Comparison of ENCODE assay signal across 8 mouse cellular contexts in the genomic region with DNA sequence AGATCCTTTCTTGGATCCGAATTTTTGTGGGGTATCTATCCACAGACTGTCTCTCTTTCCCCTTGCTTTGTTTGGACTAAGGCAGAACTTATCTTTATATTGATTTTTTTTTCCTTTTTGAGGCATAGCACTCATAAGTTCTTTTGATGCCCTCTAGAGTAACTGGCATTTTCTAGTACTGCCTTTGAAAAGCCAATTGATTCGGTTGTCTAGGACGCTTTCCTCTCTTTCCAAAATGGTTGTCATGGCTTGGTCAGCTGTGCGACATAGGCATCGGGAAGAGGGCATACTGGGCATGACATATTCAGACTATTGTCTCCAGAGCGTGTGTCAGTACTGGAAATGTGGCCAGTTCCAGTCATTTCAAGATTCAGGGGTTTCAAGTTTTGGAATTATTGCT. TPM values are rescaled to one million over a fixed set of nuclear protein-coding genes. Genes with fewer than 3 reads are reported as not detected.
A peak's percentile ranks its signal among the peaks of the same experiment; 100 is the strongest.
DNase-seq lines count a peak whose midpoint lies in the region; ATAC-seq and TF ChIP-seq lines count a peak whose summit lies in the region.

No protein-coding gene starts in this region.

- H3K4me3 ChIP-seq in spleen, adult 2 months (ENCODE audit: extremely low read depth, insufficient read depth, insufficient read length) = peak overlapping the region; percentile 86
- peak overlapping the region; percentile 96 for H3K4me3 ChIP-seq in intestine, postnatal 0 days (ENCODE audit: low read depth, low read length)
- peak overlapping the region; percentile 90 for H3K4me3 ChIP-seq in neural tube, embryonic 15.5 days (replicated peaks)

- TF ChIP-seq POLR2A in spleen, adult 2 months (IDR thresholded peaks at IDR 0.05; ENCODE audit: low read depth, low read length) = no peak

- WGBS in spleen, adult 2 months = 0% methylated on average over 6 of the region's 6 CpGs
- WGBS in intestine, postnatal 0 days = under 1% methylated on average over 6 of the region's 6 CpGs
- whole genome bisulfite sequencing in neural tube, embryonic 15.5 days = 0% methylated on average over 6 of the region's 6 CpGs

- H3K27ac ChIP-seq in spleen, adult 2 months (ENCODE audit: insufficient read depth, low read length) = peak overlapping the region; percentile 100
- peak overlapping the region; percentile 99 for H3K27ac ChIP-seq in intestine, postnatal 0 days (ENCODE audit: low read depth, low read length)
- peak overlapping the region; percentile 100 for H3K27ac ChIP-seq in neural tube, embryonic 15.5 days (replicated peaks)

- H3K4me2 ChIP-seq in intestine, postnatal 0 days (replicated peaks; ENCODE audit: low read depth) = peak overlapping the region; percentile 71
- H3K4me2 ChIP-seq in neural tube, embryonic 15.5 days = peak overlapping the region; percentile 63

- ATAC-seq in intestine, postnatal 0 days = no peak
- ATAC-seq in neural tube, embryonic 15.5 days (ENCODE audit: low FRiP score) = no peak

- peaks cover 21% of the 10 kb centered on the region for H3K36me3 ChIP-seq in spleen, adult 2 months (ENCODE audit: control insufficient read depth, insufficient read depth, low read length)
- peaks cover 28% of the 10 kb centered on the region for H3K36me3 ChIP-seq in intestine, postnatal 0 days (ENCODE audit: control insufficient read depth, insufficient read depth)
- peaks cover 28% of the 10 kb centered on the region for H3K36me3 ChIP-seq in neural tube, embryonic 15.5 days

- TF ChIP-seq CTCF in spleen, adult 2 months (IDR thresholded peaks at IDR 0.05; ENCODE audit: extremely low read depth, insufficient read depth, insufficient read length, insufficient replicate concordance) = no peak
- no peak for TF ChIP-seq CTCF in intestine, postnatal 0 days (IDR thresholded peaks at IDR 0.05; ENCODE audit: low read depth)

- peak; percentile 18 for DNase-seq in adrenal gland, postnatal 10 days
- DNase-seq in adrenal gland, adult 2 months = no peak
- DNase-seq in spleen, adult 2 months (ENCODE audit: low read depth in 1 of 2, low spot score in 2 of 2) = no peak
- DNase-seq in spleen, adult 12 weeks (ENCODE audit: low spot score) = no peak
- no peak for DNase-seq in spleen, postnatal 10 days (ENCODE audit: low spot score in 2 of 2)
- no peak for DNase-seq in left cerebral cortex, postnatal 36 days (ENCODE audit: low spot score in 2 of 2)

- intact Hi-C loops in left cerebral cortex, postnatal 36 days (cut with DNase I) = loop anchor here (2.0 to 5.0 kb wide), 3 partner anchors 33 to 208 kb away; a partner anchor contains a TSS

- H3K27me3 ChIP-seq in spleen, adult 2 months (ENCODE audit: control insufficient read depth, insufficient read depth, low read length) = no peaks in the 10 kb centered on the region
- no peaks in the 10 kb centered on the region for H3K27me3 ChIP-seq in intestine, postnatal 0 days (replicated peaks; ENCODE audit: control insufficient read depth, insufficient read depth, low read length)
- H3K27me3 ChIP-seq in neural tube, embryonic 15.5 days (replicated peaks) = no peaks in the 10 kb centered on the region

- H3K4me1 ChIP-seq in spleen, adult 2 months (ENCODE audit: control insufficient read depth, insufficient read depth, insufficient read length) = no peaks in the 10 kb centered on the region; the same call in 1 of the 2 replicates
- no peaks in the 10 kb centered on the region for H3K4me1 ChIP-seq in intestine, postnatal 0 days (replicated peaks; ENCODE audit: control insufficient read depth, insufficient read depth, low read length)
- peaks cover 37% of the 10 kb centered on the region for H3K4me1 ChIP-seq in neural tube, embryonic 15.5 days

- H3K9me3 ChIP-seq in intestine, postnatal 0 days (ENCODE audit: control insufficient read depth) = no peaks in the 10 kb centered on the region
- no peaks in the 10 kb centered on the region for H3K9me3 ChIP-seq in neural tube, embryonic 15.5 days (replicated peaks)

- H3K9ac ChIP-seq in intestine, postnatal 0 days (ENCODE audit: low read depth, low read length) = peak overlapping the region; percentile 99
- peak overlapping the region; percentile 82 for H3K9ac ChIP-seq in neural tube, embryonic 15.5 days (replicated peaks)

RNA-seq across cellular contexts. Expression of a gene that starts 0.6 kb away (rescaled TPM):
- total RNA-seq in adrenal gland, postnatal 10 days (2021) = 10 to 100 TPM in 1 of 2 experiments, 1 to 10 TPM in 1; 6.2 to 13.0 TPM
- 10 to 100 TPM in 1 of 2 experiments, 1 to 10 TPM in 1; 7.1 to 12.5 TPM for total RNA-seq in adrenal gland, adult 2 months (2021)
- polyA plus RNA-seq in adrenal gland, adult 2 months (2012; rRNA removed) = 0.73 and 0.92 TPM in 2 replicates
- polyA plus RNA-seq in spleen, adult 2 months (2012; rRNA removed) = 2.0 and 2.1 TPM in 2 replicates
- polyA plus RNA-seq in intestine, postnatal 0 days (2015; fragmentation: Nextera tagmentation; extraction: Ambion mirVana) = 5.3 and 5.5 TPM in 2 replicates
- polyA plus RNA-seq in neural tube, embryonic 15.5 days (2015; fragmentation: Nextera tagmentation; extraction: Ambion mirVana) = 15.1 and 16.3 TPM in 2 replicates
- 10 to 100 TPM in 1 of 2 experiments, 1 to 10 TPM in 1; 8.2 to 15.8 TPM for total RNA-seq in left cerebral cortex, postnatal 36 days (2021)

RNA-seq across cellular contexts. Expression of a gene that starts 0.7 kb away (rescaled TPM):
- 100 to 1,000 TPM; 611 to 691 TPM for total RNA-seq in adrenal gland, postnatal 10 days (2021)
- 1,000 to 10,000 TPM in 1 of 2 experiments, 100 to 1,000 TPM in 1; 763 to 1,110 TPM for total RNA-seq in adrenal gland, adult 2 months (2021)
- polyA plus RNA-seq in adrenal gland, adult 2 months (2012; rRNA removed) = 2,814 and 2,984 TPM in 2 replicates
- 608 and 672 TPM in 2 replicates for polyA plus RNA-seq in spleen, adult 2 months (2012; rRNA removed)
- 163 and 183 TPM in 2 replicates for polyA plus RNA-seq in intestine, postnatal 0 days (2015; fragmentation: Nextera tagmentation; extraction: Ambion mirVana)
- polyA plus RNA-seq in neural tube, embryonic 15.5 days (2015; fragmentation: Nextera tagmentation; extraction: Ambion mirVana) = 337 and 338 TPM in 2 replicates
- total RNA-seq in left cerebral cortex, postnatal 36 days (2021) = 100 to 1,000 TPM; 574 to 675 TPM

RNA-seq across cellular contexts. Expression of a gene that starts 10.3 kb away (rescaled TPM):
- 1 to 10 TPM; 6.5 to 8.5 TPM for total RNA-seq in adrenal gland, postnatal 10 days (2021)
- total RNA-seq in adrenal gland, adult 2 months (2021) = 1 to 10 TPM; 3.3 to 6.2 TPM
- polyA plus RNA-seq in adrenal gland, adult 2 months (2012; rRNA removed) = 6.0 and 8.1 TPM in 2 replicates
- 7.2 and 9.0 TPM in 2 replicates for polyA plus RNA-seq in spleen, adult 2 months (2012; rRNA removed)
- 12.9 and 13.3 TPM in 2 replicates for polyA plus RNA-seq in intestine, postnatal 0 days (2015; fragmentation: Nextera tagmentation; extraction: Ambion mirVana)
- 9.1 and 11.5 TPM in 2 replicates for polyA plus RNA-seq in neural tube, embryonic 15.5 days (2015; fragmentation: Nextera tagmentation; extraction: Ambion mirVana)
- total RNA-seq in left cerebral cortex, postnatal 36 days (2021) = 1 to 10 TPM; 3.0 to 3.2 TPM

RNA-seq across cellular contexts. Expression of a gene that starts 38.6 kb away (rescaled TPM):
- 1 to 10 TPM; 1.1 to 1.6 TPM for total RNA-seq in adrenal gland, postnatal 10 days (2021)
- total RNA-seq in adrenal gland, adult 2 months (2021) = 1 to 10 TPM in 1 of 2 experiments, under 1 TPM in 1; 0.81 to 2.6 TPM
- not detected in 2 replicates for polyA plus RNA-seq in adrenal gland, adult 2 months (2012; rRNA removed)
- 3.3 and 4.2 TPM in 2 replicates for polyA plus RNA-seq in spleen, adult 2 months (2012; rRNA removed)
- polyA plus RNA-seq in intestine, postnatal 0 days (2015; fragmentation: Nextera tagmentation; extraction: Ambion mirVana) = 1.3 and 1.9 TPM in 2 replicates
- 0.46 and 3.5 TPM in 2 replicates for polyA plus RNA-seq in neural tube, embryonic 15.5 days (2015; fragmentation: Nextera tagmentation; extraction: Ambion mirVana)
- total RNA-seq in left cerebral cortex, postnatal 36 days (2021) = under 1 TPM in 1 of 2 experiments, not detected in 1; 0.25 TPM

RNA-seq across cellular contexts. Expression of a gene that starts 39.2 kb away (rescaled TPM):
- 100 to 1,000 TPM; 131 to 146 TPM for total RNA-seq in adrenal gland, postnatal 10 days (2021)
- 10 to 100 TPM; 64.0 to 94.8 TPM for total RNA-seq in adrenal gland, adult 2 months (2021)
- polyA plus RNA-seq in adrenal gland, adult 2 months (2012; rRNA removed) = 15.5 and 17.5 TPM in 2 replicates
- polyA plus RNA-seq in spleen, adult 2 months (2012; rRNA removed) = 40.3 and 43.5 TPM in 2 replicates
- 25.9 and 26.1 TPM in 2 replicates for polyA plus RNA-seq in intestine, postnatal 0 days (2015; fragmentation: Nextera tagmentation; extraction: Ambion mirVana)
- polyA plus RNA-seq in neural tube, embryonic 15.5 days (2015; fragmentation: Nextera tagmentation; extraction: Ambion mirVana) = 14.4 and 27.3 TPM in 2 replicates
- 10 to 100 TPM; 16.9 to 18.8 TPM for total RNA-seq in left cerebral cortex, postnatal 36 days (2021)
